Mouse (Mus musculus) spleen, adult 2 months (tissue): ENCODE data around the gene Cox10.

Source experiments
- CTCF ChIP-seq: fragments of 200-500 bp; IDR thresholded peaks from 2 replicates; pipeline ENCODE4 v1.5.1; 2011; ENCODE audit warnings: mild to moderate bottlenecking, inconsistent platforms; ENCODE audit not compliant: insufficient read depth, insufficient read length, insufficient replicate concordance; ENCODE audit errors: extremely low read depth
- POLR2A ChIP-seq: fragments of 200-500 bp; IDR thresholded peaks from 2 replicates; pipeline ENCODE4 v1.6.1; 2011; ENCODE audit warnings: low read depth, low read length, inconsistent platforms

DNA sequence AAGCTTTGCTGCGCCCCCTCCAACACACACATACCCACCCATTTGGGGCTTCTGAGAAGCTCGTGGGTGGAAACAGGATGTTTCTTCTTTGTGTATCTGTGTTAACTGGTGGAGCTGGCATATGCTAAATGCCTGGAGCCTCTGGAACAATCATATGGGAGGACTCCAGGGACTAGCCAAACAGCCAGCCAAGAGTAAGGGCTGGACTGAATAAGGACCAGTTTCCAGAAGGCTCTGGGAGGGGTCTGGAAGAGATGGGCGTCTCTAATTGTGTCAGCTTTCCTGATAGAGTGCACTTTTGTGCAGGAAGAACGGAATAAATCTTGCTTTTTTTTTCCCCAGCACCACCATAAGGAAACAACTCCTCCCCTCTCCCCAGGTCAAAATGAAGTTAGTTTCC is 165.3 kb downstream of the Cox10 start:
- TF ChIP-seq POLR2A, result no peak
- TF ChIP-seq CTCF, result no peak
